Mouse (Mus musculus): ENCODE data around the gene Plcb2. TPM values are rescaled to one million over a fixed set of nuclear protein-coding genes. Genes with fewer than 3 reads are reported as not detected.

The Plcb2 gene
- total RNA-seq (2021): 1 to 10 TPM; 2.4 to 2.8 TPM
- long read RNA-seq, experiment 1, partial matches to known transcripts: 0 of 1 reads
- long read RNA-seq, experiment 1, other reads (novel, unspliced or antisense): 1 of 1 reads
- long read RNA-seq, experiment 2: 0 reads

DNA sequence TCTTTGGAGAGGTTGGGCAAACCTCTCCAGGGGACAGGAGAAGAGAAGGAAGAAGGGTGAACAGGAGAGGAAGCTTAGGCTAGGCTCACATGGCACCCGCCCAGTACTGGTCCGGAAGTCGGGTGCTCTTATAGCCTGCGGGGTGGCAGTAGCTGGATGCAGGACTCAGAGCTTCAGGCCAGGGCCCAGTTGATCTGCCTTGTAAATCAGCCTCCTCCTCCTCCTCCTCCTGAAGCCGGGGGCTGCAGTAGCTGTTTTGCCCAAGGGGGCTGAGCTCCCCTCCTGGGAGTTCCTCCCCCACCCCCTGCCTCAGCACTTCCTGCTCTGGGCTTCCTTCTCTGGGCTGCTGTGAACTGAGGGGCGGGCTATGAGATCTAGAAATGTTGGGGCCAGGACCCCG is at the start of gene Plcb2:
TSS of gene Plcb2 (minus strand) at position 102 of the 400 bp plus-strand sequence.
- DNase-seq (ENCODE audit: low spot score in 2 of 2): no peak
- intact Hi-C loops (cut with DNase I): no loop called here

DNA sequence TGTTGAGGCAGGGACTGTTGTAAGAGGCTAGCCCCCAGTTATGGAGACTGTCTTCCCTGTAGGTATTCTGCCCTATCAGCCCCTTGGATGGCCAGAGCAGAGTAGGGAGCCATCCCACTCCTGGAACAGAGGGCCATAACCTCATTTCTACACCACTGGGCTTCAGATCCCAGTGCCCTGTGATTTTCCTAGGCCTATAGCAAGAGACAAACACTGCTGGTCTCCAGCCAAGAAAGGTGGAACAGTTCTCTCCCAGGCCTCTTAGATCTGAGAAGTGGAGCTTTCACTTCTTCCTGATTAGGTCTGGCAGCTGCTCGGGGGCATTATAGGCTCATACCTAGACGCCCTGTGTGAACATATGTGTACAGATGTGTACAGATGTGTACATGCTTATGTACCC is 48.1 kb upstream of the Plcb2 start:
- no peak for DNase-seq (ENCODE audit: low spot score in 2 of 2)
- intact Hi-C loops (cut with DNase I): no loop called here

DNA sequence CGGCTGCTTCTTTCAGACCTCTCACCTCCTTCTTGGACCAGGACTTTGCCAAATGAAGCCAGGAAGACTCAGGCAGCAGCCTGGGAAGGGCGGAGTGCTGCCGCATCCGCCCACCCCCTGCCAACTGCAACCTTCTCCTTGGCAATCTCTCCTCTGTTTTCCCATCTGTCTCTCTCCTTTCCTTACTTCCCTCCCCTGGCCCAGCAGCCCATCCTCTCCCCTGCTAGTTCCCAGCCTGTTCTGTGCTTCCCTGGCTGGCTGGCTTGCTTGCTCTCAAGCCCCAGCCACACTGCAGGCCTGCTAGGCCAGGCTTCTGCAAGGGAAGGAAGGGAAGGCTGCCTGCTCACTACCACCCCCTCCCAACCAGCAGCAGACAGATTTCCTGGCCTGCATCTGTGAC is 47.6 kb upstream of the Plcb2 start:
- peak; percentile 65 to 86 for DNase-seq (ENCODE audit: low spot score in 2 of 2)
- intact Hi-C loops (cut with DNase I): no loop called here

DNA sequence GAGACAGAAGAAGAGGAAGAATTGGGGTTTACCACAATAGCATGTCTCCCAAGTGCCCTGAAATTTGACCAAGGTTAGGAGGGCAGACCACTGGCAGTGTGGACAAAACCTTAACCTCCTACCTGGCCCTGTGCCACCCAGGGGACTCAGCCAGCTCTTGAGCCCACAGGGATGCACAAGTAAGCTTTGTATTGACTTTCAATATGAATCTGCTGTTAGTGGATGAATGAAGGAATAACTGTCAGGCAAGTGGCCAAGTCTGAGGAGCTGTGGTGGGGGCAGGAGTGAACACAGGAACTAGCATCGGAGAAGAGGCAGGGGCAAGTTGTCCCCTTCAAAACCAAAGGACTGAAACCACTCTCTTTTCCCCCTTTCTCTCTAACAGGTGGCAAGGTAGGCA is 47.2 kb upstream of the Plcb2 start:
- intact Hi-C loops (cut with DNase I): no loop called here
- DNase-seq (ENCODE audit: low spot score in 2 of 2): peak; percentile 22 to 49

DNA sequence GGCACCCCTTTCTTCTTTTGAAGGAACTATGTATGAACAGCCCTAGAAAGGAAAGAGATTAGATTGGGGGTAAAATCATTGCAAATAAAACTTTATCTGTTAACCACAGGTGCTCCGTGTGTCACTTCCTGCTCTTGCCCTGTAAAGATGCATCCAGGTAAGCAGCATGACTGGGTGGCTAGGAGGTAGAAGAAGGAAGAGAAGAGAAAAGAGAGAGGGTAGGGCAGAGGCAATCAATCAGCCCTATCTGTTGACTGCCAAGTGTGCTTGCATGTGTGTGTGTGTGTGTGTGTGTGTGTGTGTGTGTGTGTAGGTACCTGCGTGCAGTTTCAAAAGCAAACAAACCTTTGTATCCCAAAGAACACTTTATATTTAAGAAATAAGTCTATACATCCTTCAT is 46.3 kb upstream of the Plcb2 start:
- no peak for DNase-seq (ENCODE audit: low spot score in 2 of 2)
- intact Hi-C loops (cut with DNase I): no loop called here

DNA sequence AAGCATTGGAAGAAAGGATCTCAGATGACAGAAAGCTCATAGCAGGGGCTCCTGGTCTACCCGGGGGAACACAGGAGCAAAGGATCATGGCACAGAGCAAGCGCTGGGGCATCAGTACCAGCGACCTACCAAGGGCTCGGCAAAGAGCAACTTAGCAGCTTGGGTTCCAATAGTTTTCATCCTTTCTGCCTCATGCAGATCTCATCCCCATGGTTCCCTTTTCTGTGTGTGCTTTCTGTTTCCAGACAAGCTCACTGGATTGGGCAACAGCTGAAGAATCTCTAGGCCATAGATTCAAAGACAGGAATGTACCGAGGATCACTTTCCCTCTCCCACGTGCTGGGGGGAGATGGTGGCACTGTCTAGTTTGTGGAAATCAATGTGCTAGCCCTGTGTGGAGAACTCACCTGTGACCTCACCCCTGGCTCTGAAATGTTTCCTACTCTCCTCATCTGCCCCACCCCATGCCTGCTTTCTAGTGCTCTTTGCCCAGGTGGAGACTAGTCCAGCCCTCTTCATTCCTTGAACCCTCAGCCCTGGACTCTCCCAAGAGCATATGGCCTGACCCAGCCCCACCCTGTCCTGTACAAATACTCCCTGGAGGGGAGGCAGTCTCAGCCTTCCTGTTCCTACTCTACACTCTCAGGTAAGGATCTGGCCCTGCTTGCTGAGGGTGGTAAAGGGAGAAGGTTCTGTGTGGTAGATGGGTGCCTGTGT is 44.1 kb upstream of the Plcb2 start, which contains the start of gene Phgr1:
TSS of gene Phgr1 (plus strand) at position 612 of the 717 bp plus-strand sequence.
- intact Hi-C loops (cut with DNase I): no loop called here
- DNase-seq (ENCODE audit: low spot score in 2 of 2): no peak

DNA sequence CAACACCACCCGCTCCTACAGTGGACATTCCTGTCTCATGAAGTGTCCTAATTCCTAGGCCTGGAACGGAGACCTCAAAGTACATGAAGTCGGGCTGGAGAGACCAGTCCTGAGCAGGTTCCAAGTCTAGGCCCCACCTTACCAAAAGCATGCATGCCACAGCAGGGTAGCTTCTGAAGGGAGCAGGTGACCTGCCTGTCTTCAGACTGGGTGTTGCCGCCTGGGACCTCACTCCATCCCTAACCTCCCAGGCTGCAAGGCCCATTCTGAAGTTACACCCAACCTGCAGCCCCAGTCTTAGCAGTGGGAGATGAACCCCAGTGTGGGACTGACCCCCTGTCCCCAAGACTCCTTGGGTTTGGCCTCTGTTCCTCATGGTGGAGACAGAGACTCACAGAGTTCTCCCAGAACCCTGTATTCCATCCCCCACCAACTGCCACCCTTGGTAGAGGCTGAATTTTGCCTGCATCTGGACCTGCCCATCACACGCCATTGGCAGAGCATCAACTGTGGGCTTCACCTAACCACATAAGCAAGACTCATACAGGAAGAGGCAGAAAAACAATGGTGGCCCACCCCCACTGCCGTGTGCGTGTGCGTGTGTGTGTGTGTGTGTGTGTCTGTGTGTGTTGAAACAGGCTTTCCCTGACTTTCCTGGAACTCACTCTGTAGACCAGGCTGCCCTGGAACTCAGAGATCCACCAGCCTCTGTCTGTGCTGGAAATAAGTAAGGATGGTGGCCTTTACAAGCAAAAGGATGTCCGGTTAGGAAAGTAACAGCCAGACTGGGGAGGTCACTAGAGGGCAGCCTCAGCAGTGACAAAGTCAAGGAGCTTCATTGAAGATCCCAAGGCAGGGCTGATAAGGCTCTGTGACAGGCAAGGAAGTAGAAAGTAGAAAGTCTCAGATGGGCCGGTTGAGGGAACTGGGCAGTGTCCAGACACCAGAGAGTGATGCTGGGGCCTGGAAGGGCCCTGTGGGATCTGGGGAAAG is 38.1 kb upstream of the Plcb2 start:
- intact Hi-C loops (cut with DNase I): no loop called here
- DNase-seq (ENCODE audit: low spot score in 2 of 2): no peak

DNA sequence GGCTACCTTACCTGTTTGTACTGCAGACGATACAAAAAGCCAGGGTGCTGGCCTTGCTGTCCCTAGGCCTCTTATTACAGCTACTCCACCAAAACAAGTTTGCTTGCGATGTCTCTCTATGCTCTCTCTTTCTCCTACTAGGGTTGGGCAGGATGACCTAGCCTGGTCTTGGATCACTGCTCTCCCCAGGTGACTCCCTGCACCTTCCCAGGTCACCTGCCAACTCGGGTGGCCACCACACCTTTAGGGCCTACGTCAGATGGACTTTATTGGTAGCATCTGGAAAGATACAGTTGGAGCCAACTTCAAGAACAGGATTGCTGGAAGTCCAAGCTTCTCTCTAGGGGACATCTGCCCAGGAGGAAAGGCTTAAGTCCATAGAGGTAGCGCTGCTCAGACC is 36.6 kb upstream of the Plcb2 start:
- no peak for DNase-seq (ENCODE audit: low spot score in 2 of 2)
- intact Hi-C loops (cut with DNase I): loop anchor here (5.0 kb wide), 1 partner anchor 117 kb away; no protein-coding TSS in a partner anchor

DNA sequence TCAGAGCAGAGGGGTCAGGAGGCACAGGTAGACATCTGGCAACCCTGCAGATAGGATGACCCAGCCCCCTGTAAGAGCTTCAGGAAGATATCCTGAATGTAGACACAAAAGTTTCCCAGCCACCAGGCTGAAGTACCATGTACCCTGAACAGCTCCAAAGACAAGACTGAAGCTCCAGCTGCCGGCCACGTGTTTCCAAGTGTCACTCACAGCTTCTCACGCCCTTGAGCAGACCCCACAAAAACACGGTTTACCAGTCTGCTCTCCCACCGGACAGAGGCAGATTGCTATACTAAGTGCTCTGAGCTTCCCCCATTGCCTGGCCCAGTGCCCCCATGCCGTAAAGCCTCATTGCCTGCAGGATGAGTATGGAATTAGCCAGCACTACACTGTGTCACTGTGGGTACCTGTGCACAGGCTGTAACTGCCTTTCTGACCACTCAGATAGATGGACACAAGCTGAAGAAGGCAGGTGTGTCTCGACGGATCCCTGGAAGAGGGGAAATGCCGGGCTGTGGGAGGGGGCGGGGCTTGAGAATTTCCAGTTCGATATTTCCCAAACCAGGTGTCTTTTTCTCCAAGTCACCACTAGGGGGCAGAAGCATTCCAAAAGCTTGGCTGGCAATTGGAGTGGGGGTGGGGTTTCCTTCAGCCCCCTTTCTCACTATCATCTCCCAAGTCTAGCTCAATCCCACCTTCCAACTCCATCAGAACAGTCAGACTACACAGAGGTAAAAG is 36.0 kb upstream of the Plcb2 start:
- peak; percentile 65 to 69 for DNase-seq (ENCODE audit: low spot score in 2 of 2)
- intact Hi-C loops (cut with DNase I): loop anchor here (5.0 kb wide), 1 partner anchor 118 kb away; no protein-coding TSS in a partner anchor

DNA sequence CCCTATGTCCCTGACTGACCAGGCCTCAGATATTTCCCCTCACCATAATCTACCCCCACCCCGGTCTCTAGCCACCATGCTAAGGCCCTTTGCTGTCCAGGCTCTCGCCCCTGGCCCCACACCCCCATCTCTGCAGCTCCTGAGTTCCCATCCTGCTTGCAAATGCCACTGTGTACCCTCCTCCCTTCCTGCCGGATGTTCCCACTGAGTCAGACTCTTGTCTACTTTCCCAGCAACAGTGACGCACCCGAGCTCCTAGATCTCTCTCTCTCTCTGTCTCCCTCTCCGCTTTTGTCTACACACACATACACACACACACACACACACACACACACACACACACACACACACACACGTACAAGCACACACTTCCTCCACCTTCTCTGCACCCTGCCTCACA is 35.2 kb upstream of the Plcb2 start:
- intact Hi-C loops (cut with DNase I): loop anchor here (5.0 kb wide), 1 partner anchor 119 kb away; no protein-coding TSS in a partner anchor
- peak; percentile 57 to 69 for DNase-seq (ENCODE audit: low spot score in 2 of 2)

DNA sequence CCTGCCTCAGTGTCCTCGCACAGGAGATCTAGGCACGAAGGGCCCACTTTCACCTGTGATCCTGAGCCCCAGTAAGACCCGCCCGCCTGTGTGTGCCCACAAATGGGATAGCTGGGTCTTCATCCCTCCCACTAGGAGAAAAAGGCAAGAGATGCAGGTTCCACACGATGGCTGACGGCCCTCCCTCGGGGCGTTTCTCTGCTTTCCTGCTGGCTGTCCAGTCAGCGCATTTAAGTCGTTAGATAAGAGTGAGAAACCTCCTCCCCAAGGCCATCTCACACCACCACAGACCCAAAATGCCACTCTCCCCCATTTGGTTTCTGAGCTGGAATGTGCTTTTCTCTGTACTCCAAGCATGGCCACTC is 34.5 kb upstream of the Plcb2 start:
- no peak for DNase-seq (ENCODE audit: low spot score in 2 of 2)
- intact Hi-C loops (cut with DNase I): loop anchor here (5.0 kb wide), 1 partner anchor 120 kb away; no protein-coding TSS in a partner anchor

DNA sequence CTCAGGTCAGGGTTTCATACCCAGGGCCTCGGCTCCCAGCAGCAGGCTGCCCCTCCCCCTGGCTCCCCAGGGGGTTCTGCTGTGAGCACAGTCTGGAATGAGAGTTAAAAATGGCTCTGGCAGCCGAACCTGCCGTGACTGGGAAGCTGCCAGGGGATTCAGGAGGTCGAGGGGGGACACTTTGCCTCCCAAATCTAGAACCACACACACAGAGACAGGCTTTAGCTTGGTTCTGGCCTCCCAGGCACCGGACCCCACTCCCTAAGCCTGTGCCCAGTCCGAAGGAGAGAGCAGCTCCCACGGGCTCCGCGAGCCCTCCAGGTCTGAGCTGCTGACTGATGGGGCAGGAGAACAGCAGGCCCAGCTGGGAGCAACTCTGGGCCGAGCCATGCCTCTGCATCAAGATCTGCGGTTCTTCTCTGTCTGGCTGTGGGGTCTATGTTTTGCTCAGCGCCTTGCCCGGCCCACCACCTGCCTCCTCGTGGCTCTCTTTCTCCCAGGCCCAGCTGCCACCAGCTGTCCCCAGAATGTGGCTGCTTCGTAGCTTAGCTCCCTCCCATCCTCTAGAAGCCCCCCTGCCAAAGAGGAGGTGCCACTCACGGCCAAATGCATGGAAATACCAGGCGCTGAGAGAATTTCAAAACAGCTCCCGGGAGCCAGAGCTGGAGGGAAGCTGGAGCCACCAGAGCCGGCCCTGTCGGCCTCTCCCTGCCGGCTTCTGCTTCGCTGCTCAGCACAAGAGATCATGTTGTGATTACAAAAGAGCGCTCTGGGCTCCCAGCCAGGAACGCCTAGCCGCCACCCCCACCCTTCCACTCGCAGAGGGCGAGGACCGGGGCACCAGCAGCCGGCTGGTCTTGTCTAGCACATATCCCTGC is 33.9 kb upstream of the Plcb2 start, which contains the start of gene Ccdc9b:
TSS of gene Ccdc9b (minus strand) at position 756 of the 878 bp plus-strand sequence.
- intact Hi-C loops (cut with DNase I): loop anchor here (5.0 kb wide), 1 partner anchor 120 kb away; no protein-coding TSS in a partner anchor
- peak; percentile 82 to 84 for DNase-seq (ENCODE audit: low spot score in 2 of 2)

DNA sequence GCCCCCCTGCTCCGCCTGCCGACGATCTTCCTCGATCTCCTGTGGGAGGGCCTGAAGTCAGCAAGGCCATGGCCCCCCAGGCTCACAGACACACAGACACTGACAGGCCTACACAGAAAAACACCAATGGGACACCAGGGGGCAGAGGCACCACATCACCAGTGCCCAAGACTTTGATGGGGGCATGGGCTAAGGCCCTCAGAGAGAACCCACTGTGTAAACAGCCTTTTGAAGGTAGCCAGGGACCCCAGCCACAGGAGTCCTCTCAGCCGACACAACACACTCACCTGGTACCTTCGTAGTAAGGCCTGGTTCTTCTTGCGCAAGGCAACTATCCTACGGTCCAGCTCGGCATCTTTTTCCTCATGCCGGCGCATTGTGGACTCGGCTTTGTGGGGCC is 33.1 kb upstream of the Plcb2 start:
- intact Hi-C loops (cut with DNase I): loop anchor here (5.0 kb wide), 1 partner anchor 121 kb away; no protein-coding TSS in a partner anchor
- no peak for DNase-seq (ENCODE audit: low spot score in 2 of 2)

DNA sequence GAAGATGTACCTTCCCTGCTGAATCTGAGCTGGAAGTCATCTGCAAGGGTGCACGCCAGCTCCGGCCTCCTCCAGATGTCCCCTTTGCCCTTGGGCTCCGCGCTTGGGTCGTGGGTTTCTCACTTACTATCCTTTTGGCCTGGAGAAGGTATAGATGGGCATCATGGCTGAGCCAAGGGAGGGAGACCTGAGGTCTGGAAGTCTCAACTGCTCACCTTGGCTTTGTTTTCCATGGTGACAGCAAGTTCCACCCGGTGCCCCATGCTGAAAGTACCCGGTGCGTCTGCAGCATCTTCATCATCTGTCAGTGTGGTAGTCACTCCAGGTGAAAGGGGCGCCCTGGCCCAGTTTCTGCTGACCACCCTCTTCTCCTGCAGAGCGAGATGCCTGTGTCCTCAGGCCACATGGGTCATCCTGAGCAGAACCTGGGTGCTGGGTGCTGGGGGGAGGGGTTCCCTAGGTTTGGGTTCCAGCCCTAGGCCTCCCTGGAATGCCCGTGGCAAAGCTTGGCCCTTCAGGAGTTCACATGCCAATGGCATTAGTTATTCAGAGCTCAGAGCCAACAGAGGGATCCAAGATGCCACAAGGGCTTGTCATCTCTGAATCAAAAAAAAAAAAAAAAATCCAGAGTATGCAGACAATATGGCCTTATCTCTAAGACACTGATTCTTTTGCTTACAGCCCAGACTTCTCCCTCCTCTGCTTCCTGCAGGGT is 32.2 kb upstream of the Plcb2 start:
- intact Hi-C loops (cut with DNase I): loop anchor here (5.0 kb wide), 1 partner anchor 122 kb away; no protein-coding TSS in a partner anchor
- no peak for DNase-seq (ENCODE audit: low spot score in 2 of 2)

DNA sequence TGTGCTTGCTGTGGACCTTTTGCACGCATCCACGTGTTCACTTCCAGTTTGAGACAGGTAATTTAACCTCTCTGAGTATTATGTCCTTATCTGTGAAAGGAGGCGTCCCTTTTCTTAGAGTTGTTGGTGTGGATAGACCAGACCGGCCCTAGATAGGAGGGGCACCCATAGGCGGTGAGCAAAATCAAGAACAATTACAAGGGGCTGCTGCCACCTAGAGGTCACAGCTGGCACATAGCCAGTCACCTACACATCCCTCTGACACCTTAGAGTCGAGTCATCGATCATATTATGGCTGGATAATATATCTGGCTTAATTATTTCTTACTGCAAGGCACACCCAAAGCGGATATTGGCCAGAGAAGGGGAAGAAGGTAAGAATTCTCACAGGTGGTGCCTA is 31.6 kb upstream of the Plcb2 start:
- intact Hi-C loops (cut with DNase I): loop anchor here (5.0 kb wide), 1 partner anchor 122 kb away; no protein-coding TSS in a partner anchor

DNA sequence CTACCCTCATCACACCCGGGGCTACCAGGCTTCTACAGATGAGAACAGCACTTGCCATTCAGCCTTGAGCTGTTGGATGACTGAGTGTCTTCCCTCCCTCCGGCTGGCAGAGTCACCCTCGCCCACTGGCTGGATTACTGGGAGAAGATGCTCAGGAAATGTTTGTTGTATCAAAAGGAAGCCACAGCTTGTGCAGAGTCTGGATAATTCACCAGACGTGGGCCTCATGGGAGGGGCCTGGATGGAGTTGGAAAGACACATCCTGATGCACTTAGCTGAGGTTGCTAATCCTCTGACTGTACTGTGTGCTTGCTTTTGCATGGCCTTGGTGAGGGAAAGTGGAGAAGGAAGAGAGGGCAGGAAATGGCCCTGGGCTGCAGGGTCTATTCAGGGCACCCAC is 27.9 kb upstream of the Plcb2 start:
- no peak for DNase-seq (ENCODE audit: low spot score in 2 of 2)
- intact Hi-C loops (cut with DNase I): no loop called here

More for the DNA sequence above, 31.6 kb upstream of the Plcb2 start:
- peak in 1 of 2 experiments; percentile 68 for DNase-seq (ENCODE audit: low spot score in 2 of 2)

DNA sequence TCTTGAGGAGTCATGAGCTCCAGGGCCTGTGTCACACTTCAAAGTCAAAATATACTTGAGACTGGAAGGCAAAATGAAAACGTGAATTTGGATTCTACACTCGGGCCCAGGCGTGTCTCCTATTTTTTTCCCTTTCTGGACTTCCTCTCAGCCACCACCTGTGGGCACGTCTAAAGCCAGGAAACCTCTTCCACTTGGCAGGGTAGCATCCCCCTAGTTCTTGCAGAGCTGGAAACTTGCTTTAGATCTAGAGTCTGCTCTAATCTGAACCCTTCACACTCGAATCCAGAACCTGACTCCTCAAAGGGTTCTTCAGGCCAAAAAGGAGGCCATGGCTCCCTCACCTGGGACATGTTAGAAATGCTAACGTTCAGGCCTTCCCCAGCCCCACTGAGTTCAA is 27.2 kb upstream of the Plcb2 start:
- DNase-seq (ENCODE audit: low spot score in 2 of 2): no peak
- intact Hi-C loops (cut with DNase I): no loop called here
